Mouse (Mus musculus) left cerebral cortex, postnatal 10 days (tissue): ENCODE results near the gene Nuak1. TPM values are rescaled to one million over a fixed set of nuclear protein-coding genes. Genes with fewer than 3 reads are reported as not detected.

Source experiments
- DNase-seq, 2 experiments: peaks; one replicate each; pipeline ENCODE4 v3.0.0; 2021 to 2022; ENCODE audit warnings: low spot score in 2 of 2, mixed read lengths in 1 of 2; ENCODE audit errors: extremely low spot score in 1 of 2
- intact Hi-C: fragments of 180-260 bp; cut with DNase I; formaldehyde crosslinking; loops from one replicate; pipeline ENCODE4 v1.15.1; 2025
- total RNA-seq, 2 experiments: library from RNA; stranded (reverse); gene quantifications; 2 replicates each; pipeline ENCODE4 v1.2.3; 2021

Nuak1 gene
- total RNA-seq, 2 experiments from 2014 or later, result 47.7 to 55.0 TPM

DNA sequence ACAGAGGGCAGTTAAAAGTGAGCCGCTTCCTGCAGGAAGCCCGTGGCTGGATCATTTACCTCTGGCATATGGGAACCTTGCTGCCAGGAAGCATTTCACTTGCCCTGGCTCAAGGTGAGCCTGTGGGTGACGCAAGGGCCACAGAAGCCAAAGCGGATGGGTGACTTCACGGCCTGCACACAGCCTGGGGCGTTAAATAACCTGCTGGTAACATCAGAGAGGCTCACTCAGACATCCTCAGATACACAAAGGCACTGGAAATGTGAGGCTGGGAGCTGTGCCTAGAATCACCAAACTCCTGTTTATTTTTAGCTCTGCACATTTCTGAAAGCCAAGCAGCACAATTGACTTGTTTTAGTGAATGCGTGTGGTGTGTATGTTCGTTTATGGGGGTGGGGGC is 23.6 kb downstream of the Nuak1 start:
- intact Hi-C loops, result no loop called here
- DNase-seq, result peak in 1 of 2 experiments; percentile 57

GRCm38 (mm10) chr10:84414981-84415700 is 25.3 kb downstream of the Nuak1 start:
- intact Hi-C loops, result no loop called here

DNA sequence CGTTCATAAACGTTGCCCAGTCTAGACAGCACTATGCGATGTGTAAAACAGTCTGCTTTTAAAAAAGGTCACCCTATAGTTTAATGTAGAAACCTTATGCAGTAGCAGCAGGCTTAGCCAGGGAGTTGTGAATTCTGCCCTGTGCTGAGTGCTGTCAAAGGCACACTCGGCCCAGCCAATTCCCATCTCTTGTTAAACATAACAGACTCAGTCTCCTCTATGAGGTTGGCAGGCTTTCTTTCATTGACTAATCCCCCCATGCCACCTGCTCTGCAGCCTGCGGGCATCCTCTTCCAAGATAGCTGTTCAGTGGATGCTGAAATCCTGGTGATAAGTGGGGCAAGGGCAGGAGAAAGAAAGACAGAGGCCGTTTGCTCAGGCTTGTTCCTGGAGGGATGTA is 27.1 kb downstream of the Nuak1 start:
- intact Hi-C loops, result no loop called here
- DNase-seq, result no peak

More at GRCm38 (mm10) chr10:84414981-84415700, 25.3 kb downstream of the Nuak1 start:
- DNase-seq, result no peak

DNA sequence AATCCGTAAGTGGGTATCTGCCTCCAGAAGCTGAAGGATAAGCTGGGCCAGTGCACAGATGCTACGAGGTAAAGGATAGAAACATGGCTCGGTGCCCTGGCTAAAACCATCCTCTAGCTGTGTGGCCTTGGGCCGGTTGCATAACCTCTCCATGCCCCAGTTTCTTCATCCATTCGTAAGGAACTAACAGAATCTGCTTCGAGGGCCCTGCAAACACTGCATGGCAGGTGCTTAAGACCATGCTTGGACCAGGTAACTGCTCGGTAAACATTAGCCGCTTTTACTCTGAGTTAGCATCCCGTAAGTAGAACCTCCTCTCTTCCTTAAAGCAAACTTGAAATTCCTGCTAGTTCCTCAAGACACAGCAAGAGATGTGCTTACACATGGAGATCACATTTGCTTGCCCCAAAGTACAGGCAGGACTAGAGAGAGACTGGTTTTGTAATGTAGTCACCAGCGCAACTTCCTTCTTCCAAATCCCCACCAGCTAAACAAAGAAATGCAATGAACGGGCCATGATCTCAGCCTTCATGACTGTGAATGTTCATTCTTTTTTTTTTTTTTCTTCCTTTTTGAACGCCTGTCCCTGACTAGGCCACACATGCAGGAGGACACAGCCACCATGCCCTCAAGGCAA is 28.0 kb downstream of the Nuak1 start:
- no peak for DNase-seq
- intact Hi-C loops, result no loop called here

- intact Hi-C loops, result no loop called here
Measured at GRCm38 (mm10) chr10:84411122-84412105, 29.0 kb downstream of the Nuak1 start.

GRCm38 (mm10) chr10:84408965-84409660 is 31.3 kb downstream of the Nuak1 start:
- no peak for DNase-seq
- intact Hi-C loops, result no loop called here

More at GRCm38 (mm10) chr10:84411122-84412105, 29.0 kb downstream of the Nuak1 start:
- DNase-seq, result no peak

DNA sequence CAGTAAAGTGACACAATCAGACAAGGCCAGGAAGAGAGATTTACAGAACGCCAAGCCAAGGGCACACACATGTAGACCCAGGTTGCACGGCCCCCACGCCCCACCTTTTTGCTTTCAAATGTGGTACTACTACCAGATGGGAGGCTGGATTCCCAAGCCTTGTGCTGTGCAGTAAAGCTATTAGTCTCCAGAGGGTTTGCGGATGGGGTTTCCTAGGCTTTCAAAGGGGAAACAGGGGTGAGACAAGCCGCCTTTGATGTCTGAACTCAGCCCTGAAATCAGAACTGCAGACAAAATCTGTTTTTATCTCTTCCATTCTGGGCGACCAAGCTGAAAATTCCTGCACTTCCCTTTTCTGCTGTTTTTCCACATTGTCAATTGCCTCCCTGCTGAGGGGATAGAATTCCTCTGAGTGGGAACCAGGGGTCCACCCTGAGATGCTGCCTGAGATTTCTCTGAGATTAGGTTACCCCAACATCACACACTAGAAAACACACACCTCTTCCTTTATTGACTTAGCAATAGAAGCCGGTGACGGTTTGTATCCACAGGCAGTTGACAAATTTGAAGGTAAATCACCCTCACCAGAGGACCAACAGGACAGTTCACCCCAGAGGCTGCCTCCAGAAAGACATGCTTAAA is 35.1 kb downstream of the Nuak1 start:
- intact Hi-C loops, result no loop called here
- peak in 1 of 2 experiments; percentile 42 for DNase-seq

- intact Hi-C loops, result no loop called here
- DNase-seq, result no peak
Measured at GRCm38 (mm10) chr10:84401907-84402371, 38.5 kb downstream of the Nuak1 start.

GRCm38 (mm10) chr10:84401189-84401588 is 39.2 kb downstream of the Nuak1 start:
- DNase-seq, result no peak
- intact Hi-C loops, result no loop called here

- no peak for DNase-seq
- intact Hi-C loops, result no loop called here
Measured at GRCm38 (mm10) chr10:84400037-84400681, 40.2 kb downstream of the Nuak1 start.

DNA sequence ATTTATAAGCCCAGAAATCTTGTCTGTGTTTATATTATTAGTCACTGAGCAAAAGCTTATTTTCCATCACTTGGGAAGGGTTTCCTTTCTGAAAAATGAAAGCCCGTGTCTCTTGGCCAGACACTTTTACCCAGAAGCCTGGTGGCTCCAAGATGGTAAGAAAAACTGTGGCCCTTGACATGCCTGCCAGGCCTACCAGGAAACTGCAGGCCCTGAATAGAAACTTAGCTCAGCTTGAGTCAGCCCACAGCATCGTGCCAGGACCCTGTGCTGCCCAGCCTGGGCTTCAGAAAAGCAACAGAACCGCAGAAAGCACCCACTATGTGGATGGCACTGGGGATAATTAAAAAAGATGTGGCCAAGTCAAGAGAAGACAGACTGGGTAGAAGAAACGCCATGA is 43.1 kb downstream of the Nuak1 start:
- intact Hi-C loops, result no loop called here
- no peak for DNase-seq

- intact Hi-C loops, result no loop called here
- no peak for DNase-seq
Measured at GRCm38 (mm10) chr10:84395885-84396659, 44.3 kb downstream of the Nuak1 start.

- intact Hi-C loops, result no loop called here
Measured at GRCm38 (mm10) chr10:84395259-84395658, 45.1 kb downstream of the Nuak1 start.

DNA sequence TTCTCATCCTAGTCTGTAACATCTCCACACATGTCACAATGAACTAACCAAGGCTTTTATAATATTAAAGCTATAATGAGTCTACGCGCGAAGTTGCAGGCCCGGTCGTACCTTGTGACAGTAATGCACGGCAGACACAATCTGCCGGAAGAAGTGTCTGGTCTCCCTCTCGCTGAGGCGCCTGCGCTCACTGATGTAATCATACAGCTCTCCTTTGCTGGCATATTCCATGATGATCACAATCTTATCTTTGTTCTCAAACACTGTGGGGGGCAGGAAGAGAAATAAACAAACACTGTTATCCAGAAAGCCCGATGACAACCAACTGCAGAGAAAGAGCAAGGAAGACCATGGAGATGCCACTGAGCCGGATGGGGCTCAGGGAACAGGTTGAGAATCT is 46.5 kb downstream of the Nuak1 start:
- intact Hi-C loops, result no loop called here
- no peak for DNase-seq

More at GRCm38 (mm10) chr10:84395259-84395658, 45.1 kb downstream of the Nuak1 start:
- DNase-seq, result no peak

- intact Hi-C loops, result no loop called here
- no peak for DNase-seq
Measured at GRCm38 (mm10) chr10:84393405-84393804, 47.0 kb downstream of the Nuak1 start.

DNA sequence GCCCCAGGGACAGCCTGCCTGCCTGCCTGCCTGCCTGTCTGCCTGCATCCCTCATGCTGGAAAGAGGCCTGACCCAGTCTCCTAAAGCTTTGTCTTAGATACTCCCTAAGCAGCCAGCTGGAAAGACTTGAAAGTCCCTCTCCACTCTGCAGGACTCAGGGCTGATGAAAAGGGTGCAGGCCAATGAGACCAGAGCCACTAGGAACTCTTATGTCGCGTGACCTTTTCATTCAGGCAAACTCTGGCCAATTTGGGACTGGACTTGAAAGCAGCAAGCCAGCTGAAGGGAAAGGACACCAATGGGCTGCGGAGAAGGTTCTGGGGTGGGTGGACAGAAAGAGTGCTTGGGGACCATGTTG is 47.7 kb downstream of the Nuak1 start:
- peak in 1 of 2 experiments; percentile 65 for DNase-seq
- intact Hi-C loops, result no loop called here
